Mouse (Mus musculus) spleen, postnatal 14 days (tissue): ENCODE measurements around the gene Tssk6.
A peak's percentile ranks its signal among the peaks of the same experiment; 100 is the strongest.
"Not testable (repeated sequence)": the region's sequence is repeated elsewhere in the genome, so short reads cannot be mapped to it uniquely, and the experiment has no call there.

ENCODE experiments used
- DNase-seq, 2 experiments: peaks; one replicate each; pipeline ENCODE4 v3.0.0; 2021 to 2022; ENCODE audit warnings: low spot score in 2 of 2

Tssk6 gene

DNA sequence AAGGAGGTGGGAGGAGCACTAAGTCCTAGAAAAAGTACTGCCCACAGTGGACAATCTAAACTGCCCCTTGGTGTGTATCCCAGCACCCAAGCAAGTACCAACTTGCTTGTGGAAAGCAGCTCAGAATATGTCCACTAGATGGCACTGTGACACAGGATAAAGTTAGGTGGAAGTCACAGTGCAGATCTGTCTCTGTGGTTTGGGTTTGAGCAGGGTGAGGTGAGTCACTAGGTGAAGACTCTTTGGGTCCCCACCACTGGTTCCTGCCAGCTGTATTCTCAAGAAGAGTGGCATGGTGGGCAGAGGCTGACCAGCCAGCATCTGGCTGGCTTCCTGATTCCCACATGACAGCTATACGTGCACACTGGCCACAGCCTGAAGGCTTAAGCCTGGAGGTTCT is 17.0 kb downstream of the Tssk6 start:
- peak; percentile 37 to 76 for DNase-seq

DNA sequence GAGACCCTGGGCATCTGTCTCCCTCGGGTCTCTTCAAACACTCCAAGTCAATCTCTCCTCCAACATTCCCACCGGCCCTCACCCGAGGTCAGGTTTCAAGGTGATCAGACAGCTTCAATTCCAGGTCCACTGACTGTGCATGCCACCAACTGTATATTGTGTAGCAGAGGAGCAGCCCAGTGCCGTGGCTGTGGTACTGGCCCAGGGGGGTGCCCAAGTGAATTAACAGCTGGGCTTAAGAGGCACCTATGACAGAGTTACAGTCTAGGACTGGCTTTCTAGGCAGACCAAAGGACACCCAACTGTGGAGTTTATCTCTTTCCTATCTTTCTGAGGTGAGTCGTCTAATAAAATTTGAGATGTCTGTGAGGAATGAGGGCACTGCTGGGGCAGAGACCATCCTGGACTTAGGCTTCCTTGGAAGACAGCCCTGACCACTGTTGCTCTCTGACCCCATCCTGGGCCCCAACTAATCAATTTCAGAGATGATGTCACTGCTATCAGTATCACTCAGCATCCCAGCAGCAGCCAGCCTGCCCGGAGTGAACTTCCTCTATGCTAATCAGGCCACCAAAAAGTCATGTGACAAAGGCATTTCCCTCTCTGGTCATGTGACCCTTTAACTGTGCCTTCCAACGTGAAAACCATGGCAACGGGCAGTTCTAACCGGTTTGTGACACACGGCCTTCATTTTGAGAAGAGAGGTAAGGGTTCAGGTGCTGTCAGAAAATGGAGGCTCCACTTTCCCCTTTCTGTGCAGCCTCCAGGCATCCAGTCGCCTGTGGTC is 18.1 kb downstream of the Tssk6 start:
- DNase-seq: peak; percentile 48 to 75

DNA sequence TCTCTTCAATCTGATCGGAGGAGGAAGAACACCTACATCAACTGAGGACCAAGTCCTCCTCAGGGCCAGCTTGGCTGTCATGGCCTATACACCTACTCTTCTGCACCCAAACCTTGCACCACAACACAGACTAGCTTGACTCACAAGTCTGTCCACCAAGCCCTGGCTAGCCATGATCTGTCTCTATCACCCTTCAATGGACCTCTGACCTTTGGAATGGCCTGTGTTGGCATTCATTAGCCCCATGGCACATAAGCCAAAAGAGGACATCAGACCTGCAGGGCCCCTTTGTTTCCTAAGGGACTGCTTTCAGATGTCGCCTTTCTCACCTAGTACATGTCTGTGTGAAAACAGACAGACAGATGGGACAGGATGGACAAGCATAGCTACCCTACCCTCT is 19.2 kb downstream of the Tssk6 start:
- no peak for DNase-seq

DNA sequence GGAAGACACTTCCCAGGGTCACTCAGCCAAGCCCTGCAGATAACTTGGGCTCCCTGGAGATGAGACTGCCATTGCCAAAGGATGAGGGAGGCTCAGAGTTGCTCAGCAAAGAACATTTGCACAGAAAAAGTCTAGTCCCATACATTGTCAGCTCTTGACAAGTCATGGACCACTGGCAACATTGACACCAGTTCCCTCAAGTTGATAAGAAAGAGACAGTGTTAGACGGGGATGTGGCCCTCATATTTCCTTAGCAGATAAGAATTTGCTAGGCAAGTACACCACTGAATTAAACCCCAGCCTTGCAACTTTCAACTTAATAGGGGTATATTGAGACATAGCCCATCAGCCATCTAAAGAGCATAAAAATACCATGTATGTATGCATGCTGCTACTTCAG is 22.0 kb downstream of the Tssk6 start:
- no peak for DNase-seq

DNA sequence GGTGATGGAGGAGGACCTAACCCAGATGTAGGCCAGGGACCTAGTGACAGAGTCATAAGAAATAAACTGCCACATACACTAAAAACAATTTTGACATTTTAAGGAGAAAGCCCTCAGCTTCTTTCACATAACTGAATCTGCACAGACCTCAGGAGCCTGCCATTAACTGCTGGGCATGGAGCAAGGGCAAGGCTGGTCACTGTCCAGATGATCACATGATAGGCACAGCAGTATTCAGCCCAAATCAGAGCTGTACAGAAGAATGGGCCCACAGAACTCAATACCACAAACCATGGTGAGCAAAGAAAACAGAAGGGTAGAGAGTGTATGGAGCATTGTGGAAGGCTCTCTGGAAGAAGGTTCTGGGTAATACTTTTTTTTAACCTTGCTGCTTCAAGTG is 24.9 kb downstream of the Tssk6 start:
- DNase-seq: no peak

DNA sequence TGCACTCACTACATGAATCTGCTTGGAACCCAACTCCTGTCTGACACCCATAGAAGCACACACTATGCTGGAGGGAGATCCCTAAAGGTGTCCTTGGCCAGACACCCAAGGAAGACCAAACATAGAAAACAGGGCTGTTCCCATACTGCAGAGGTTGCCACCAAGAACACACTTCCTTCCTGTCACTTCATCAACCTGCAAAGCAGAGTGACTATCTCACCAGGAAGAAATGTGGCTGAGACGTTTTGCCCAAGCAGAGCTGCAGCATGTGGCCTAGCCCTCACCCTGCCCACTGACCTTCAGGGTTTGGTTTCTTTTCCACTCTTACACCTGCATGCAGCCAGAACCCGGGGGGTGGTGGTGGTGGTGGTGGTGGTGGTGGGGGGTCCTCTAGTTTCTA is 31.8 kb downstream of the Tssk6 start:
- DNase-seq: no peak

DNA sequence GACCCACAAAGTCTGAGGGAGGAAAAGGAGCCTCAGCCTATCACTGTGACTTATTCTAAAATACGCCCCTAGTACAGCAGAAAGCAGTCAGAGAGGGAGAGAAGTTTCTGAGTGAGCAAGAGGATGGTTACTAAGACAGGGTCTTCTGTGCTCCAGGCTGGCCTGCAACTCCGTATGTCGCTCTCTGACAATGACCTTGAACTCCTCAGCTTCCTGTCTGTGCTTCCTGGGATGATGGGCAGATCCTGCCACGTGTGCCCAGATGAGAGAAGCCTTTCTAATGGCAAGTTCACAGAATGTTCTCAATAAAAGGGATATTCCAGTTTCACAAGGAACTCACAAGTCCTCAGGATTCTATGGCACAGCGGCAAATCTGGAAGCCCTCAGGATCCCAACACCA is 32.6 kb downstream of the Tssk6 start:
- DNase-seq: no peak

DNA sequence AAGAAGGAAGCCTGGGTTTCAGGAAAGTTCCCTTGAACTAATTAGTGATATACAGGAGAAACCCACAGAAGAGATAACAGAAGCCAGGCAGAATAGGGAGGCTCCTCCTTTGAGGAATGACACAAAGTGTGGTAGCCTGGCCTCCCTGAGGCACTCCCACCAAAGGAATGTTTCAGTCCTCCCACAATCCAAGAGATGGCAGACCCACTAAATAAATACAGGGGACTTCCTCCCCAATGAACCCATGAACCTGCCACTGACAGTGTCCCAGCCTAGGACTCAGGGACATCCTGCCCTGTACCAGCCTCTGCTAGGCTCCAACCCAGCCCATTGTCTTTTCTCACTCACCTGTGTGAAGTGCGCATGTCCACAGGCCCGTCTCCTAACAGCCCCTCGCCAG is 33.4 kb downstream of the Tssk6 start:
- DNase-seq: no peak

DNA sequence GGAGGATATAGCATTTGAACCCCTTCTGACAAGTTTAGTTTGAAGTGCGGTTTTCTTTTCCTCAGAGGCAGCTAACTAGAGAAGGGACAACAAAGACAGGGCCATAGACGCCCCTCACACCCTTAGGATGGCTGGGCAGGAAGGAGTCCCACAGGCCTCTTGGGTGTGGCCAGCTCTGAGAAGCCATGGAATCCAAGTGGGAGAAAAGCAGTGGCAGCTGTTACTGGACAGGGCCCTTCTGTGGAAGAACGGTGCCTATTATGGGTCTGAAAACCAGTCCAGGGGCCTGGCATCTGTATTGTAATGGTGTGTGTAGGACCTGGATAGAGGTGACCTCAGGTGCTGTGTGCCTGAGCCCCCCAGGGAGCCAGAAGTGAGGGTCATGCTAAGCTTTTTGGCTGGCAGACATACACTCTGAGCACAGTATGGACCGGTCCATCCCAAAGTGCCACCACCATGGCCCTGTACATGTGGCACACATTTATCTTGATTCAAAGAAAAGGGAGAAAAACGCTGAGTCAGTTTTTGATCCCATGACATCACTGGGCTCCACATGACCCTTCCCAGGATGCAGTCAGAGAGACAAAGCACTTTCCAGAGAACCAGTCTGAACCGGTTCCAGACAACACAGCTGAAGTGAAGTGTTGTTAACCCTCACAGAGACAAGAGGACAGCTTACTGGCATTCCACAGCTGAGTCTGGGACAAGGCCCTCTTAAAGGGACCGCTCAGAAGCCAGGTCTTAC is 34.2 kb downstream of the Tssk6 start:
- no peak for DNase-seq

DNA sequence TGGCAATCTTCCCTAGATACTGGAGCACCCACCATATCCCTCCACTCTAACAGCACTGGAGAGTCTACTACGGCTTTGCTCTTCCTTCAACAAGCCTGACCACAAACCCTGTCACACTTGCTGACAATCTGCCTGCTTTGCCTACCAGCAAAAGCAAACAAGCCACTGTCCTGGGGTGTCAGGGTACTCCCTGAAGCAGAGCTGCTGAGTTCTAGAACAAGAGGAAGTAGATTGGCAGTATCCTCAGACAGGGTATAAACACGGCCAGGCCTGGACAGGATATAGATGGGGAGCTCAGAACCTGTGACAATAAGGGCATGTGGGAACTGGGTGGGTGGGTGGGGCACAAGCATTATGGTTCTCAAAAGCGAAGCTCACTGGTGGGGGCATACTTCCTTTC is 35.5 kb downstream of the Tssk6 start:
- no peak for DNase-seq

DNA sequence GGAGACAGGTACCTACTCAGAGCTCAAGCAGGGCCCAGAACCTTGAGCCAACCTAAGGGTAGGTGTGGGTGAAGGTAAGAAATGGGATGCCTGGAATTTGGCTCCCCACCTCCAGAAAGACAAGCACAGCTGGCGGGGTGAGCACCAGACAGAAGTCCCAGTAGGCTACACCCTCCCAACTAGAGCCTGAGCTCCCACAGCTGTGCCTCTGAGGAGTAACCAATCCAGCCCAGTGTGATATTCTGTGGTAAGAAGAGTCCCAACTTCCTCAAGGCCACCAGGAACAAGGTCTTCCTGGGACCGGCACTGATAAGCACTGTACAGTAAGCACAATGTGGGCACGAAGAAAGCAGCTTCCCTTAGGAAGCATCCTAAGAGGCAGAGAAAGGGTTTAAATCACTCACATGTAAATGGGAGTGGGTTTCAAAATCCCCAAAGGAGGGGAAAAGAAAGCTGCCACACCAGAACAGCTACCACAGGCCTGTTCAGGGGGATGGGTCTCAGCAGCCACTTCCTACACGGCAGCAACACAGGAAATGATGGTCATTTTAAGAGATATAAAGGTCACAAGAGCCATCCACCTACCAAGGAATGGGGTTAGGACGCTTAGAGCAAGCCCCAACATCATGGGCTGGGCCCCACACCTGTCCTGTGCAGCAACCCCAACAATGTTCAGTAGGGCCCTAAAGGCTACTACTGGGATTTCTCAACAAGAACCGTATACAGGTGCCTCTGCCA is 36.4 kb downstream of the Tssk6 start:
- DNase-seq: no peak

DNA sequence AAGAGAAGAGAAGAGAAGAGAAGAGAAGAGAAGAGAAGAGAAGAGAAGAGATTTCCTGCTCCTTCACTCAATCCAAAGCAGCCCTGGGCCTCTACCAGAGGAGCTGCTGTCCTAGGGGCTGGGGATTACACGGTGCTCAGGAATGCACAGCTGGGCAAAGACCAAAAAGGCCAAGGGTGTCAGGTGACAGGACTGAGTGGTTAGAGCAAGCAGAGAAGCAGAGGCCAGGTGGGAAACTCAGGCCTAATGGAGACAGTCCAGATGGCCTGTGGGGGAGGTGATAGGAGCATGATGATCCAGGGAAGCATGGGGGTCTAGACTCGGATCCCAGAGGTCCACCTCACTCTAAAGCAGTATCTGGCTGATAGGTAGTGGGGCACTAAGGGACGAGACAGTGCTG is 37.6 kb downstream of the Tssk6 start:
- DNase-seq: no peak

DNA sequence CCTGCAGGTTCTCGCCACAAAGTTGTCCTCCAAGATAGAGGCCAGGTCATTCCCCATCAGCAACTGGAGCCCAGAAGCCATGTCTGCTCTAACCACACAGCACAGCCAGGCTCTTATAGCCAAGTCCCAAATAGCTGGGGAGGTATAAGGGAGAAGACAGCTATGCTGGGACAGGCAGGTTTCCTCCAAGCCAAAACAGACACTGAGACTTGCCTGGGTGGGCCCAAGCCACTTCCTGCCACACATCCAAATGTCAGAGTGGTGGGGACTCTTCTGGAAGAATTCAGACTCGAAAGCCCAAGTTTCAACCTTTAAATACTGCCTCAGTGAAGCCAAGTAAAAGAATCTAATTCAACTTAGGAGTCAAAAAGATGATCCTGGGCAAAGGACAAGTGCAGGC is 38.4 kb downstream of the Tssk6 start:
- DNase-seq: no peak

DNA sequence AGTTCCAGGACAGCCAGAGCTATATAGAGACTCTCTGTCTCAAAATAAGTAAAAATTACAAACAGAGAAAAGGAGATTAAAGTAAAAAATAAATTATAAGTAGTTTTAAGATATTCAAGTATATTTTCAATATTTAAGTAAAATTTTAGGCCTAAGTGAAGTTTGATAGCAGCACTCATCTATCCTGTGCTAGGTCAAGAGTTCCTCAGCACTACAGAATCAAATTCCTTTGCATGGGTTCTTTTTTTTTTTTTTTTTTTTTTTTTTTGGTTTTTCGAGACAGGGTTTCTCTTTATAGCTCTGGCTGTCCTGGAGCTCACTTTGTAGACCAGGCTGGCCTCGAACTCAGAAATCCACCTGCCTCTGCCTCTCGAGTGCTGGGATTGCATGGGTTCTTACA is 40.5 kb downstream of the Tssk6 start:
- not testable (repeated sequence) for DNase-seq

DNA sequence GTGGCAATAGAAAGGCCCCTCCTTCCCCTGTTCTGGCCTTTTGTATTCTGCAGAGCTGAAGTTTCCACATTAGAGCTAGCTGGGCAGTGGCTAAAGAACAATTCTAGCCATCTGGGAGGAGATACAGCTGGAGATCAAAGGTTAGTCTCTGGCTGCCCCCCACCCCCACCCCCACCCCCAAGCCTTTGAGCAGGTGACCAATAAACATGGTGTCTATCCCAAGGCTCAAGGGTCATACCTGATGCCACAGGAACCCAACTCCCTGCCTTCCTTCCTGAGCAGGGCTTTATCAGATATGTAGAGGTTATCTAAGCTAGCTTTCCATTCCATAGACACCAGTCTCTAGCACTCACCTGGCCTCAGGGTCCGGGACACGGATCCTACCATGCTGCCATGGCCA is 48.3 kb downstream of the Tssk6 start:
- no peak for DNase-seq
